Mouse (Mus musculus): Measurements from ENCODE around the gene Irak1.

Irak1 gene

GRCm38 (mm10) chrX:74023188-74024049 is at the start of gene Irak1:
Irak1 (minus strand) TSS chrX:74023918.
- DNase-seq (ENCODE audit: low read depth, low spot score), result peak; percentile 84

DNA sequence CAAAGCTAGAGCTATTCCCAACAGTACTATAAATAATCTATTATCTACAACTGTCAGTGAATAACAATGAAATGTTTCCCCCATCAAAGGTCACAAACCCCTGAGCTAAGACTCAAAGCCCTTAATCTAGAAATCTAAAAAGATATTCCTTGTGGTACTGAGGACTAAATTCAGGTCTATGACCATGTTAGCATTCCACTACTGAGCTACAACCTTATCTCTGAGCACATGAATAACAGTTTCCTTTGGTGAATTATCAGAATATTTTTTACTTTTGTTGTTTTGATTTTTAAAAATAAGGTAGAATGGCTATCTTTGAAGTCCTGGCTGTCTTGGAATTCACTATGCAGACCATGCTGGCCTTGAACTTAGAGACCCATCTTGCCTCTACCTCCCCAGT is 47.1 kb upstream of the Irak1 start:
- DNase-seq (ENCODE audit: low read depth, low spot score), result no peak

DNA sequence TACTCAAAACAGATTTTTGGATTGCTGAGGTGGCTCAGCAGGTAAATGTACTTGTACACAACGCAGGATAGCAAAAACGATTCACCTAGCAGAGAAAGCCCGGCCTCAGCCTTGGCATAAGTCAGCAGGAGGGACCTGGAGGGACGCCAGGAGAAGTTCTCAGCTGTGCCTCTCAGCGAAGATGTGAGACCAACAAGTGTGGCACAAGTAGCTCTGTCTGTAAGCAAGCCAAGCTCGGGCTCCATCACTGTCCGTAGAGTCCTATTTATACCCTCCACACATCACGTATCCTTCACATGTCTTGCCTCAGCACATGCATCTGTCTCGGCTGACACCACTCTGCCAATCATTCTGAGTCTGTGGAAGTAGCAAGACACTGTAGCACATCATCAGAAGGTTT is 44.2 kb upstream of the Irak1 start:
- DNase-seq (ENCODE audit: low read depth, low spot score), result peak; percentile 60

GRCm38 (mm10) chrX:74045107-74045506 is 21.4 kb upstream of the Irak1 start:
- DNase-seq (ENCODE audit: low read depth, low spot score), result peak; percentile 16

DNA sequence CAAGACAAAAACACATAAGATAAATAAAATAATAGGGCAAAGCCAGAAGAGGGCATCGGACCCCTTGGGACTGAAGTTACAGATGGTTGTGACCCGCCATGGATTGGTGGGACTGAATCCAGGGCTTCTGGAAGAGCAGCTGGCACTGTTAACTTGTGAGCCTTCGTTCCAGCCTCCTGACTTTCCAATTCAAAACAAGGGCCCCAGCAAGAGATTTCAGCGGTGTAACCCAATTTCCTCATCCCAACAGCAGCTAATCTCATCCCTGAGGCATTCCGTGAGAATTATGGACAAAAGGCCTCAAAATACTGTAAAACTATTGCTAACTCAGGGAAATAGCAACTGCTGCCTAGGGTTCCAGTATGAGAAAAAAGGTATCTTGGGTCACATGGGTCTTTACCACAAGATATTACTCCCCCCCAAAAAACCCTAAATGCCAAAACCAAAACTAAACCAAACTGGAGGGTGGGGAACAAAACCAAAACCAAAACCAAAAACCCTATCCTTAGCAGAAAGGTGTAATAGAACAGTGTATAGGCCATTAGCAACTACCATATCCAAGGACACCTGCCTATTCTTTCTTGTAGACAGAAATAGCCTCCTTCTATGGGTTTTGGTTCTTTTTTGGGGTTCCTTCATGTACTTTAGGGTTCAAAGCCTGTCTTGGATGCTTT is 14.1 kb upstream of the Irak1 start:
- DNase-seq (ENCODE audit: low read depth, low spot score), result peak; percentile 15

GRCm38 (mm10) chrX:74030000-74030399 is 6.3 kb upstream of the Irak1 start:
- no peak for DNase-seq (ENCODE audit: low read depth, low spot score)

DNA sequence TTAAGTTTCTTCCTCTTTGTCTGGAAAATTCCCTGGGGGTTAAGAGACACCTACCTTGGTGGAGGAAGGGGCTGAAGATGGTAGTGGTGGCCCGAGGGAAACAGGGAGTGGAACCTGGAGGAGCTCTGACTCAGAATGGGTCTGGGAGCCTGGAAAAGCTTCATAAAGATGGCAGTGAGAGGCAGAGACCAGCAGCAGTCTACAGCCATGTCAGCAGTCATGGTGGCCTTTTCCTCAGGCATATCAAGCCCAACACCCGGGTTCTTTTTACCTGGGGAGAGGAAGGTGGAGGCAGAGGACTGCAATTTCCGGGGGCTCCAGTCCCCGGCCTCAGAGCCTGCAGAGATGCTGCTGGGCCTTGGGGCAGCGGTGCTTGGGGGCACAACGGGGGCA is 927 bp downstream of the Irak1 start:
- DNase-seq (ENCODE audit: low read depth, low spot score), result no peak

GRCm38 (mm10) chrX:74014597-74014996 is 9.1 kb downstream of the Irak1 start:
- DNase-seq (ENCODE audit: low read depth, low spot score), result no peak

DNA sequence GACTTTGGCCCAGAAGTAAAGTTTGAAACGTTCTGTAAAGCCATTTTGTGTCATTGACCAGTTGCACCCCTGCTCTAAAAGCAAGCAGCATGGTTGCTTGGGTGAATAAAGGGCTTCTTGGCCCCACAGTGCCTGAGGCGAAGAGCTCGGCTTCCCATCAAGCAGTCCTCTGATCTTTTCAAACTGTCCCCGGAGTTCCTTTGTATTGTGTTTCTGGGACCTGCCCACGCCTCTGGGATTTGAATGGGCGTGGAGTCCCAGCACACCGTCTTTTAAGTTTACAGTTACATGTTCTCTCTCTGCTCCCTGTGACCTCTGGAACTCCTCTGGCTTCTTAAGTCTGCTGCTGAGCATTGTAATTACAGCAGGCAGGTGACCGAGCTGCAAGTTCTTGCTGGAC is 15.7 kb downstream of the Irak1 start:
- no peak for DNase-seq (ENCODE audit: low read depth, low spot score)

GRCm38 (mm10) chrX:74006401-74006800 is 17.3 kb downstream of the Irak1 start:
- no peak for DNase-seq (ENCODE audit: low read depth, low spot score)

GRCm38 (mm10) chrX:74003644-74004043 is 20.1 kb downstream of the Irak1 start:
- no peak for DNase-seq (ENCODE audit: low read depth, low spot score)

- DNase-seq (ENCODE audit: low read depth, low spot score), result no peak
These were observed 22.7 kb downstream of the Irak1 start for GRCm38 (mm10) chrX:74001024-74001423.

GRCm38 (mm10) chrX:73998911-73999869 is 24.5 kb downstream of the Irak1 start:
- peak; percentile 89 for DNase-seq (ENCODE audit: low read depth, low spot score)

DNA sequence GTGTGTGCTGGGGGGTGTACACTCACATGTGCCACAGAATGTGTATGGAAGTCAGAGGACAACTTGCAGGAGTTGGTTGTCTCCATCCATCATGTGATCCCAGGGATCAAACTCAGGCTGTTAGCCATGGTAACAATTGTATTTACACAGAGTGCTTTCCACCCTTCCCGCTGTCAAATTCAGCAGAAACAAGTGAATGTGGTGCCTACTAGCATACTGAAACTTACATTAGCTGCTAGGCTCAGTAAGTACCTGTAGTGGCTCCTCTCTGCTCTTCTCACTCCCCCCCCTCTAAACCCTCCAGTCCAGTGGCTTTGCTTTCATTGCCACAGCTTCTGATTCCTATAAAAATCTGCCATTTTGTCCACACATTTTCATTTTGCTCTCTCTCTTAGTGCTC is 45.9 kb downstream of the Irak1 start:
- no peak for DNase-seq (ENCODE audit: low read depth, low spot score)

GRCm38 (mm10) chrX:73976283-73976682 is 47.4 kb downstream of the Irak1 start:
- DNase-seq (ENCODE audit: low read depth, low spot score), result no peak

GRCm38 (mm10) chrX:73972774-73973173 is 50.9 kb downstream of the Irak1 start:
- DNase-seq (ENCODE audit: low read depth, low spot score), result no peak

DNA sequence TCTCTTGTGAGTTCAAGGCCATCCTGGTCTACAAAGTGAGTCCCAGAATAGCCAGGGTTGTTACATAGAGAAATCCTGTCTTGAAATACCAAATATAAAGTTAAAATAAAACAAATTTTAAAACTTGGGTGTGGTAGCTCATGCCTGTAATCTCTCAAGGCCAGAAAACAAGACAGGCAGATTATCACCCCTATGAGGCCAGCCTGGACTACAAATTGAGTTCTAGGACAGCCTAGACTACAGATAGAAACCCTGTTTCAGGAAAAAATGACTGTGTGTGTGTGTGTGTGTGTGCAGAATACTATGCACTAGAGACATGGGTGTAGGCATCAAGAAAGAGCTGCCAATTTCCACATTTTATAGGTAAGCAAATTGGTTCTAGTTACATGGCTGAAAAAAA is 52.9 kb downstream of the Irak1 start:
- DNase-seq (ENCODE audit: low read depth, low spot score), result no peak

DNA sequence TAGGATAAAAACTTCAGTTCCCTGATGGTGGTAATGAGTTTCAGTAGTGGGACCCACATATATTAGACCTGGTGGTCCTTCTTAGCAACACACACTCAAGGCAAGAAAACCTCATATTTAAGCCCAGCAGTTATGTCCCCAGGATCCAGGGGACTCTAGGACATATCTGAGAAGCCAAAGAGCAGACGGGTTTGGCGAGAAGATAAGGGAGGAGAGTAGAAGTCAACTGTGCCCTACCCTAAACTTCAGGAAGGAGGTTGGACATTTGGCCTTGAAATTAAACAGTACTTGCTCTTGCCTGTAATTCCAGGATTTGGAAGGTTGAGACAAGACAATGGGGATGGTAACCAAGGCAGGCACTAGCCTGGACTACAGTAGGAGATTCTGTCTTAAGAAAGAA is 54.0 kb downstream of the Irak1 start:
- no peak for DNase-seq (ENCODE audit: low read depth, low spot score)

DNA sequence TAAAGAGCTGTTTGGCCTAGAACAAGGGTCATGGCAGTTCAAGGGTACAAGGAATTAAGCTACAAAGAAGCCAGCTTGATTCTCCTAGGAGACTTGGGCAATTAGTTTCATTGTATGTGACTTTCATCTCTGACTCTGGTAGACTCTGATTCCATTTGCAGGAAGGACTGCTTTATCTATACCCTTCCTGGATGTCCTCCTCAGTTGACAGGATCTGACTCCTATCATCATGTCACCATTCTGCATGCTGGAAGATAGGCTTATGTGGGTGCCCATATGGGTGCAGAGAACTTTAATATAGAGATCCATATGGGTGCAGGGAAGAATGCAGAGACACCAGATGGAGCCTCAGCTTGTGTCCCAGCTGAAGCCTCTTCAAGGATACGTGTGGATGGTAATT is 54.6 kb downstream of the Irak1 start:
- no peak for DNase-seq (ENCODE audit: low read depth, low spot score)

GRCm38 (mm10) chrX:73967177-73968075 is 56.3 kb downstream of the Irak1 start:
- DNase-seq (ENCODE audit: low read depth, low spot score), result peak; percentile 97
